Mouse (Mus musculus) left cerebral cortex, adult 18-20 months (tissue): ENCODE measurements around the gene Trappc3. TPM values are rescaled to one million over a fixed set of nuclear protein-coding genes. Genes with fewer than 3 reads are reported as not detected.
A peak's percentile ranks its signal among the peaks of the same experiment; 100 is the strongest.

ENCODE experiments used
- DNase-seq, 2 experiments: peaks; one replicate each; pipeline ENCODE4 v3.0.0; 2021 to 2022; ENCODE audit warnings: low spot score in 2 of 2, mixed read lengths in 1 of 2
- total RNA-seq, 2 experiments: library from RNA; stranded (reverse); gene quantifications; 2 replicates each; pipeline ENCODE4 v1.2.3; 2021

The Trappc3 gene
- total RNA-seq, 2 experiments from 2014 or later: 84.5 to 87.3 TPM

DNA sequence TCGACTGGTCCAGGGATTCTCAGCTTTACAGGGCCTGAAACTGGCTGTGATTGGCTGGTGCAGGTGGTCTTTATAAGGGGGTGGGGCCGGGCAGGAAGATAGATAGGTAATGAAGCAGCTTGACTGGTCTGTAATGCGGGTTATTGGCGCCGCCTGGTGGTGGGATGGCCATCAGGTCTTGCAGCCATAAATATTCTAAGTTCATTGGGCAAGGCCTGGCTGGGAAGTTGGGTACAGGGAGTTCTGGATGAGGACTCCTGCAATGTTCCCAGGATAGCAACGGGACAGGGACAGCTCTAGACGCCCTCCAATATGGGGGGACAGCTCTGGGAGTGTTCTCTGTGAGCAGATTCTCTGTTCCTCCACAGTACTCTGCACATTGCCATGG, 47.8 kb downstream of the Trappc3 start:
- DNase-seq: peak; percentile 83 to 88

DNA sequence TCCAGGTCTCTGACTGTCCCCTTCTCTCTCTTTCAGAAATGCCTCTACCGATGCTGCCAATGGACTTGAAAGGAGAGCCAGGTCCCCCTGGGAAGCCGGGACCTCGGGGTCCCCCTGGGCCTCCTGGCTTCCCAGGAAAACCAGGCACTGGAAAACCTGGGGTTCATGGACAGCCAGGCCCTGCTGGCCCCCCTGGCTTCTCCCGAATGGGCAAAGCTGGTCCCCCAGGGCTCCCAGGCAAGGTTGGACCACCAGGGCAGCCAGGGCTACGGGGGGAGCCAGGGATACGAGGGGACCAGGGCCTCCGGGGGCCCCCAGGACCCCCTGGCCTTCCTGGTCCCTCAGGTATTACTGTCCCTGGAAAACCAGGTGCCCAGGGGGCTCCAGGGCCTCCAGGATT, 48.2 kb downstream of the Trappc3 start:
- no peak for DNase-seq

DNA sequence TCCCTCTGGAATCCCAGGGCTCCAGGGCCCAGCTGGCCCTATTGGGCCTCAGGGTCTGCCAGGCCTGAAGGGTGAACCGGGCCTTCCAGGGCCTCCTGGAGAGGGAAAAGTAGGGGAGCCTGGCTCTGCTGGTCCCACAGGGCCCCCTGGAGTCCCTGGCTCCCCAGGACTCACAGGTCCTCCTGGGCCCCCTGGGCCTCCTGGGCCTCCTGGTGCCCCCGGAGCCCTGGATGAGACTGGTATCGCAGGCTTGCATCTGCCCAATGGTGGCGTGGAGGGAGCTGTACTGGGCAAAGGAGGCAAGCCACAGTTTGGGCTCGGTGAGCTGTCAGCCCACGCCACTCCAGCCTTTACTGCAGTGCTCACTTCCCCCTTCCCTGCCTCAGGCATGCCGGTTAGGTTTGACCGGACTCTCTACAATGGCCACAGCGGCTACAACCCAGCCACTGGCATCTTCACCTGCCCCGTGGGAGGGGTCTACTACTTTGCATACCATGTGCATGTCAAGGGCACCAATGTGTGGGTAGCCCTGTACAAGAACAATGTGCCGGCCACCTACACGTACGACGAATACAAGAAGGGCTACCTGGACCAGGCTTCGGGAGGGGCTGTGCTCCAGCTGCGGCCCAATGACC, 49.6 kb downstream of the Trappc3 start:
- no peak for DNase-seq

DNA sequence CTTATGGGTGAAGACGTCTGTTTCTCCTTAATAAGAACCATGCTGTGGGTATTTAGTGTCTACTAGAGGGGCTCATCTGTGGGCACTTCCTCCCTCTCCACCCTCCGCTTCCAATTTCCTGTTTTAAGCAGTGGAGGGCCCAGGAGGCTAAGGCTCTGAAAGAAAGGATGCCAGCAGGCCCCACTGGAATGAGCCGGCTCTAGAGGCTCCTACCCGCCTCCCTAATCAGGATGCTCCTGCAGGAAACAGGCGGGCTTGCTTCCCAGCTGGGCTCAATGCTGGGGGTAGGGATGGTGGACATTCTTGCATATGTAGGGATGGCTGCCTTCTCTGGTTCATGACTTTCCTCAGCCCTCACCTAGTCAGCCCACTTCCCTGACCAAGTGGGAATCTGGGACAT, 51.1 kb downstream of the Trappc3 start:
- no peak for DNase-seq

DNA sequence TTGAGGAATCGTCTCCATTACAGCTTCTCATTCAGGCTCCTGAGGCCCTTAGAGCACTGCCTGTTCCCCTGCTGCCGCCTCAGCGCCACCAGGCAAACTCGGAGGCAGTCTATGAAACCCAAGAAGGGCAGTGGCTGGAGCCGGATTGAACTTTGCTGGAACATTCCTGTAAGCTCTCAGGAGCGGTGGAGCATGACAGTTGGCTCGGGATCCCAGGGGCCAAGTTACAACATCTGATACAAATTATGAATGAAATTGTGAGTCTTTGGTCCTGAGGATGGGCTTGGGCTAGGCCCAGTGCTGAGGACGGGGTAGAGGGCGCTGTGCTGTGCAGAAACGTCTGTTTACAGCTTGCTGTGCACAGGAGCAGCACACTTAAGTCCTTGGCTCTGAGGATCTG, 52.3 kb downstream of the Trappc3 start:
- DNase-seq: no peak

GRCm38 (mm10) chr4:126315931-126316330, 53.8 kb downstream of the Trappc3 start:
- DNase-seq: peak in 1 of 2 experiments; percentile 18

- DNase-seq: no peak
These were observed 54.4 kb downstream of the Trappc3 start for GRCm38 (mm10) chr4:126316443-126317040.

DNA sequence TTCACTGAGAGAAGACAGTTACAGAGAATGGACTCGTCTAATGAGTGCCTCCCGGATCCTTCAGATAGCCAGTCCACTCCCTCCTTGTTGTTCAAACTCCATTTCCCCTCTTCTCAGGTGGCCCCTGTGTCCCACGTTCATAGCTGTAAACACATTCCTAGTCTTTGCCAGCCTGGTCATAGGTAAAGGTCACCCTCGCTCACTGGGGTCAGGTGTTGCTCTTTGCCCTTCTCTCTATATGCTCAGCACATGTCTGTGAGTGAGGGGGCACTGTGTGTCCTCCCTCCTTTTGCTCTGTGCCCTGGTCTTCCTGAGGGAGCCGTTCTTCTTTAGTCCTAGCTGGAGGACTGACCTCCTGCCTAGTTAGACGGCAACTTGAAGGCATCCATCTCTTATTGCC, 57.7 kb downstream of the Trappc3 start:
- no peak for DNase-seq

GRCm38 (mm10) chr4:126321111-126321853, 59.2 kb downstream of the Trappc3 start, which contains the start of gene Adprhl2:
Adprhl2 (minus strand) TSS chr4:126321703.
- peak; percentile 99 to 100 for DNase-seq

- no peak for DNase-seq
These were observed 59.9 kb downstream of the Trappc3 start for GRCm38 (mm10) chr4:126321854-126322511.

DNA sequence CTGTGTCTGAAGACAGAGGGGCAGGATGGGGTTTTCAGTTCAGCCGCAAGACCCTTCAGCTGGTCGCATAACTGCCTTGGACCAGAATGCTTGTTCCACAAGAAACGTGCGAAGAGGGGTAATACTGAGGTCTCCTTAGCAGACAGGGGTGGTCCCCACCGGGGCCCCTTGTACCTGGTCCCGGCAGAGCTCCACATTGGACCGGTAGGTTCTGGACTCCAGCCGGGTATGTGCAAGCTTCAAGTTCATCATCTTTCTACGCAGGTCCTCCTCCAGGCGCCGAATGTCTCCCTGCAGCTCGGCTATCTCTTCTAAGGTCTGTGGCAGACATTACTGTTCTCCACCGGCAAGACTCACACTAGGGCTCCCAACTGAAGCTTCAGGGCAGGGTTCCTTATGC, 60.5 kb downstream of the Trappc3 start:
- no peak for DNase-seq

DNA sequence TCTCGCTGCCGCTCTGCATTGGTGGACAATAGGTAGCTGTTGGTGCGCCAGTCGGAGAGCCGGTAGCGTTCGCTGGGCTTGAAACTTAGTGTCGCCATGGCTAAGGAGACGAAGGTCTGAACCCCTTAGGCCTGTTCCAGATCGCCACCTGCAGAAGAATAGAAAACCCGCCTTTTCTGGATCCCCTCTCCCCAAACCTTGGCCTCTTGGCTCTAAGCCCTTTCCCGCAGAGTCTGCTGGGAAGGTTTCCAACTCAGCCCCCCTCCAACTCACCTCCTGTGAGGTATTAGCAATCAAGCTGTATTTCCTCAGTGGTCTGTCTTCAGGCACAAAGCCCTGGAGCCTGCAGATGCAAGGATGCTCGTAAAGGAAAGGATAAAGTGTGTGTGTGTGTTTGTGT, 62.7 kb downstream of the Trappc3 start:
- no peak for DNase-seq

GRCm38 (mm10) chr4:126325281-126325861, 63.2 kb downstream of the Trappc3 start, which contains the start of gene Tekt2:
Tekt2 (minus strand) TSS chr4:126325688.
- no peak for DNase-seq

Other genes with a start within 250 kb of the Trappc3 start
- gene Csf3r, start 237.8 kb upstream of the Trappc3 start, total RNA-seq: 1 to 10 TPM; 4.2 to 5.3 TPM
- gene Mrps15, start 215.4 kb upstream of the Trappc3 start, total RNA-seq: 10 to 100 TPM; 43.7 to 52.4 TPM
- 10 to 100 TPM; 54.5 TPM for gene Oscp1, start 203.8 kb upstream of the Trappc3 start, total RNA-seq
- gene Lsm10, start 165.7 kb upstream of the Trappc3 start, total RNA-seq: 10 to 100 TPM; 12.2 to 17.6 TPM
- gene Stk40, start 158.4 kb upstream of the Trappc3 start, total RNA-seq: 10 to 100 TPM; 43.5 to 48.3 TPM
- gene Eva1b, start 114.6 kb upstream of the Trappc3 start, total RNA-seq: 1 to 10 TPM; 2.4 to 2.9 TPM
- gene Sh3d21, start 98.8 kb upstream of the Trappc3 start, total RNA-seq: under 1 TPM; 0.59 to 0.77 TPM
- 100 to 1,000 TPM; 132 to 156 TPM for gene Thrap3, start 59.6 kb upstream of the Trappc3 start, total RNA-seq
- gene Map7d1, start 6.0 kb upstream of the Trappc3 start, total RNA-seq: 100 to 1,000 TPM; 251 to 254 TPM
- 1 to 10 TPM; 1.7 to 2.8 TPM for gene Col8a2, start 24.5 kb downstream of the Trappc3 start, total RNA-seq
- gene Adprhl2, start 59.4 kb downstream of the Trappc3 start, total RNA-seq: 10 to 100 TPM; 28.6 to 30.9 TPM
- gene Tekt2, start 63.4 kb downstream of the Trappc3 start, total RNA-seq: 1 to 10 TPM; 1.0 to 1.1 TPM
- gene Ago3, start 167.2 kb downstream of the Trappc3 start, total RNA-seq: 10 to 100 TPM; 33.2 to 35.6 TPM
- 10 to 100 TPM; 48.4 to 49.4 TPM for gene Ago1, start 206.3 kb downstream of the Trappc3 start, total RNA-seq